20 mouse cellular contexts compared by ENCODE assay signal in genomic region chr8:13747626-13748025, GRCm38 (mm10). TPM values are rescaled to one million over a fixed set of nuclear protein-coding genes. Genes with fewer than 3 reads are reported as not detected.
DNase-seq lines count a peak whose midpoint lies in the region; ATAC-seq lines count a peak whose summit lies in the region.
"Had no signal": no experiment of that assay in that cellular context is flagged by ENCODE, and none has a peak within 500 bp of the region (broad histone marks: within the 10 kb centered on the region; RNA-seq: fewer than 3 reads in every experiment).

No protein-coding gene starts in this region.

- H3K9ac ChIP-seq in kidney, embryonic 16.5 days (replicated peaks; ENCODE audit: low read length): no peak overlapping the region; the same call in 1 of the 2 replicates
- H3K9ac ChIP-seq in intestine, embryonic 14.5 days (ENCODE audit: low read length): no peak overlapping the region
- H3K9ac ChIP-seq in stomach, embryonic 14.5 days (replicated peaks; ENCODE audit: low read depth, low read length): no peak overlapping the region
- H3K9ac ChIP-seq: forebrain, embryonic 12.5 days; hindbrain, embryonic 14.5 days; liver, embryonic 15.5 days had no signal

- H3K27ac ChIP-seq in kidney, embryonic 16.5 days (ENCODE audit: low read length): no peak overlapping the region
- H3K27ac ChIP-seq in intestine, embryonic 14.5 days (ENCODE audit: low read depth): peak overlapping the region; percentile 43; the same call in 1 of the 2 replicates
- 0 out of 2 replicates have a peak overlapping the region, but pooled peaks have one; percentile 39 for H3K27ac ChIP-seq in stomach, embryonic 14.5 days (ENCODE audit: low read length)
- H3K27ac ChIP-seq: forebrain, embryonic 12.5 days; hindbrain, embryonic 14.5 days; liver, embryonic 15.5 days; midbrain, embryonic 10.5 days had no signal

- H3K27me3 ChIP-seq in kidney, embryonic 16.5 days (ENCODE audit: insufficient read depth, low read length): no peaks in the 10 kb centered on the region
- no peaks in the 10 kb centered on the region for H3K27me3 ChIP-seq in intestine, embryonic 14.5 days (replicated peaks; ENCODE audit: control insufficient read depth, insufficient read depth, low read length)
- H3K27me3 ChIP-seq in stomach, embryonic 14.5 days (ENCODE audit: control insufficient read depth, insufficient read depth, low read length): no peaks in the 10 kb centered on the region
- H3K27me3 ChIP-seq: forebrain, embryonic 12.5 days; liver, embryonic 15.5 days had no signal

- ATAC-seq in kidney, embryonic 16.5 days (ENCODE audit: low FRiP score, low TSS enrichment): peak; percentile 65; the same call in 1 of the 2 replicates
- ATAC-seq in intestine, embryonic 14.5 days (replicated peaks; ENCODE audit: low FRiP score, low TSS enrichment, low read depth): peak; percentile 81
- ATAC-seq in stomach, embryonic 14.5 days (ENCODE audit: insufficient number of reproducible peaks, insufficient read depth, low FRiP score, low read depth): 0 out of 2 replicates have a peak, but pooled peaks have one; percentile 42

- 4% methylated on average over 3 of the region's 3 CpGs for WGBS in kidney, embryonic 16.5 days
- WGBS in intestine, embryonic 14.5 days: 2% methylated on average over 3 of the region's 3 CpGs
- 9% methylated on average over 3 of the region's 3 CpGs for WGBS in stomach, embryonic 14.5 days

- peaks cover 16% of the 10 kb centered on the region for H3K4me1 ChIP-seq in kidney, embryonic 16.5 days (ENCODE audit: insufficient read depth, low read length)
- H3K4me1 ChIP-seq in intestine, embryonic 14.5 days (replicated peaks; ENCODE audit: control insufficient read depth, insufficient read depth, low read length): peaks cover 13% of the 10 kb centered on the region
- H3K4me1 ChIP-seq in stomach, embryonic 14.5 days (ENCODE audit: control insufficient read depth, insufficient read depth, low read length): peaks cover 5% of the 10 kb centered on the region; the same call in 1 of the 2 replicates
- H3K4me1 ChIP-seq: forebrain, embryonic 12.5 days; midbrain, embryonic 10.5 days had no signal

- no peak overlapping the region for H3K4me3 ChIP-seq in kidney, embryonic 16.5 days (ENCODE audit: low read length)
- no peak overlapping the region for H3K4me3 ChIP-seq in intestine, embryonic 14.5 days (ENCODE audit: low read depth, low read length)
- H3K4me3 ChIP-seq in stomach, embryonic 14.5 days (ENCODE audit: low read depth, low read length): no peak overlapping the region
- H3K4me3 ChIP-seq: forebrain, embryonic 12.5 days; liver, embryonic 15.5 days; midbrain, embryonic 10.5 days had no signal

- H3K9me3 ChIP-seq in kidney, embryonic 16.5 days (ENCODE audit: low read length): no peaks in the 10 kb centered on the region
- H3K9me3 ChIP-seq in intestine, embryonic 14.5 days (ENCODE audit: control insufficient read depth, low read length): no peaks in the 10 kb centered on the region
- no peaks in the 10 kb centered on the region for H3K9me3 ChIP-seq in stomach, embryonic 14.5 days (ENCODE audit: control insufficient read depth, low read depth, low read length)
- H3K9me3 ChIP-seq: forebrain, embryonic 12.5 days; liver, embryonic 15.5 days; midbrain, embryonic 10.5 days had no signal

- no peaks in the 10 kb centered on the region for H3K36me3 ChIP-seq in kidney, embryonic 16.5 days (ENCODE audit: insufficient read depth, low read length)
- no peaks in the 10 kb centered on the region for H3K36me3 ChIP-seq in intestine, embryonic 14.5 days (ENCODE audit: control insufficient read depth, insufficient read depth, low read length)
- no peaks in the 10 kb centered on the region for H3K36me3 ChIP-seq in stomach, embryonic 14.5 days (ENCODE audit: control insufficient read depth, insufficient read depth, low read length)
- H3K36me3 ChIP-seq: forebrain, embryonic 12.5 days; liver, embryonic 15.5 days; midbrain, embryonic 10.5 days had no signal

- intact Hi-C loops in heart, postnatal 25 days (cut with DNase I): no loop called here

- H3K4me2 ChIP-seq in kidney, embryonic 16.5 days (replicated peaks; ENCODE audit: low read depth, low read length): 0 out of 2 replicates have a peak overlapping the region, but pooled peaks have one; percentile 3
- peak overlapping the region; percentile 29; the same call in 1 of the 2 replicates for H3K4me2 ChIP-seq in intestine, embryonic 14.5 days (ENCODE audit: low read length)
- H3K4me2 ChIP-seq in stomach, embryonic 14.5 days (replicated peaks; ENCODE audit: low read depth, low read length): no peak overlapping the region
- H3K4me2 ChIP-seq: forebrain, embryonic 12.5 days; hindbrain, embryonic 14.5 days; liver, embryonic 15.5 days had no signal

- no peak for DNase-seq in kidney, adult 9 months
- DNase-seq in NIH3T3 (ENCODE audit: low read depth): peak; percentile 73
- no peak for DNase-seq in intestine, embryonic 14.5 days (ENCODE audit: low spot score)
- no peak for DNase-seq in heart, postnatal 25 days (ENCODE audit: low spot score)
- no peak for DNase-seq in lung, postnatal 36 days
- DNase-seq: cerebellum, postnatal 36 days; gastrocnemius, postnatal 14 days; kidney, adult 8-10 months; lung, postnatal 4 days; thymus, adult 18-20 months had no signal

RNA-seq across cellular contexts. Expression of gene Cdc16, which starts 9.8 kb away (rescaled TPM):
- 180 and 181 TPM in 2 replicates for polyA plus RNA-seq in kidney, embryonic 16.5 days (2015; fragmentation: Nextera tagmentation; extraction: Ambion mirVana)
- polyA plus RNA-seq in intestine, embryonic 14.5 days (2014; fragmentation: Nextera tagmentation; extraction: Ambion mirVana): 175 and 187 TPM in 2 replicates
- polyA plus RNA-seq in stomach, embryonic 14.5 days (2014; fragmentation: Nextera tagmentation; extraction: Ambion mirVana): 211 and 213 TPM in 2 replicates
- total RNA-seq in heart, postnatal 25 days (2021): 10 to 100 TPM; 29.0 to 31.6 TPM

RNA-seq across cellular contexts. Expression of gene Upf3a, which starts 37.8 kb away (rescaled TPM):
- polyA plus RNA-seq in kidney, embryonic 16.5 days (2015; fragmentation: Nextera tagmentation; extraction: Ambion mirVana): 44.3 and 45.8 TPM in 2 replicates
- polyA plus RNA-seq in intestine, embryonic 14.5 days (2014; fragmentation: Nextera tagmentation; extraction: Ambion mirVana): 36.7 and 41.5 TPM in 2 replicates
- polyA plus RNA-seq in stomach, embryonic 14.5 days (2014; fragmentation: Nextera tagmentation; extraction: Ambion mirVana): 44.0 TPM in 2 replicates
- 10 to 100 TPM in 1 of 2 experiments, 1 to 10 TPM in 1; 8.6 to 10.4 TPM for total RNA-seq in heart, postnatal 25 days (2021)

RNA-seq across cellular contexts. Expression of gene Cfap97d2, which starts 41.9 kb away (rescaled TPM):
- polyA plus RNA-seq in kidney, embryonic 16.5 days (2015; fragmentation: Nextera tagmentation; extraction: Ambion mirVana): 0.19 TPM in 1 of 2 replicates, not detected in the other
- polyA plus RNA-seq in intestine, embryonic 14.5 days (2014; fragmentation: Nextera tagmentation; extraction: Ambion mirVana): 0.12 TPM in 1 of 2 replicates, not detected in the other
- 0.12 TPM in 1 of 2 replicates, not detected in the other for polyA plus RNA-seq in stomach, embryonic 14.5 days (2014; fragmentation: Nextera tagmentation; extraction: Ambion mirVana)
- not detected for total RNA-seq in heart, postnatal 25 days (2021)
- total RNA-seq: adrenal gland, adult 2 months; gastrocnemius, postnatal 14 days; heart, adult 8-10 months had no signal
- polyA plus RNA-seq: heart, embryonic 16.5 days; limb, embryonic 11.5 days; liver, embryonic 15.5 days had no signal
